Mouse (Mus musculus) testis, adult 2 months (tissue): ENCODE data around the gene Eif3f.

ENCODE experiments used
- CTCF ChIP-seq: fragments of 200-500 bp; IDR thresholded peaks from 2 replicates; pipeline ENCODE4 v1.5.1; 2012; ENCODE audit warnings: low read depth, mild to moderate bottlenecking, inconsistent platforms, low read length, moderate library complexity; ENCODE audit not compliant: control insufficient read depth, insufficient read depth, insufficient replicate concordance
- POLR2A ChIP-seq: fragments of 200-500 bp; IDR thresholded peaks from 2 replicates; pipeline ENCODE4 v1.6.1; 2012; ENCODE audit warnings: low read depth, mild to moderate bottlenecking, inconsistent platforms, low read length, moderate library complexity; ENCODE audit not compliant: control insufficient read depth

DNA sequence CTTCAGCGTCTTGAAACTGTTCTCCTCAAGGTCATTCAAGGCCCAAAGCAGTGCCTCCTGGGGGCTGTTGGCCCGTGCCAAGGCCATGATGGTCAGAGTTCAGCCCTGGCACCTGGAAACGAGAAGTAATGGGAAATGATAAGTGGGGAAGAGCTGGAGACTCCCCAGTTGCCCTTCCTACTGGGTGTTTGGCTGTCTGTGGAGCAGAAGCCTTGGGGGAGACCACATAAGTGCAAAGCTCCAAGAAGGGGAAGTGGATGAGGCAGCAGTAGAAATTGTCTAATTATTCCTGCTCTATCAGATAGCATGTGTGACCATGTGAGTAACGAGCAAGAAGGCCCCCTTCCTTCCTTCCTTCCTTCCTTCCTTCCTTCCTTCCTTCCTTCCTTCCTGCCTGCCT, 7.2 kb upstream of the Eif3f start:
- TF ChIP-seq CTCF, result no peak
- no peak for TF ChIP-seq POLR2A
